Mouse (Mus musculus): ENCODE data around the gene Nsf.

The Nsf gene

GRCm38 (mm10) chr11:103953896-103954292 is at the start of gene Nsf:
TSS of gene Nsf (minus strand) at chr11:103954056.
- in situ Hi-C loops (cut with MseI, MboI), result no loop called here

GRCm38 (mm10) chr11:104003397-104003796 is 49.5 kb upstream of the Nsf start:
- in situ Hi-C loops (cut with MseI, MboI), result no loop called here

- in situ Hi-C loops (cut with MseI, MboI), result no loop called here
Observed at GRCm38 (mm10) chr11:104002191-104002590, 48.3 kb upstream of the Nsf start.

- in situ Hi-C loops (cut with MseI, MboI), result no loop called here
Observed at GRCm38 (mm10) chr11:104001395-104001955, 47.6 kb upstream of the Nsf start.

- in situ Hi-C loops (cut with MseI, MboI), result no loop called here
Observed at GRCm38 (mm10) chr11:104000667-104001394, 47.0 kb upstream of the Nsf start.

- in situ Hi-C loops (cut with MseI, MboI), result loop anchor here in 1 of 2 experiments (5.0 kb wide), 1 partner anchor 174 kb away; no protein-coding TSS in a partner anchor
Observed at GRCm38 (mm10) chr11:103998737-103999136, 44.9 kb upstream of the Nsf start.

GRCm38 (mm10) chr11:103997385-103997784 is 43.5 kb upstream of the Nsf start:
- in situ Hi-C loops (cut with MseI, MboI), result loop anchor here in 1 of 2 experiments (5.0 kb wide), 1 partner anchor 175 kb away; no protein-coding TSS in a partner anchor

GRCm38 (mm10) chr11:103992638-103993037 is 38.8 kb upstream of the Nsf start:
- in situ Hi-C loops (cut with MseI, MboI), result loop anchor here in 1 of 2 experiments (5.0 kb wide), 1 partner anchor 180 kb away; no protein-coding TSS in a partner anchor

GRCm38 (mm10) chr11:103990049-103990557 is 36.2 kb upstream of the Nsf start:
- in situ Hi-C loops (cut with MseI, MboI), result loop anchor here in 1 of 2 experiments (5.0 kb wide), 1 partner anchor 182 kb away; no protein-coding TSS in a partner anchor

- in situ Hi-C loops (cut with MseI, MboI), result no loop called here
Observed at GRCm38 (mm10) chr11:103987423-103987822, 33.6 kb upstream of the Nsf start.

- in situ Hi-C loops (cut with MseI, MboI), result no loop called here
Observed at GRCm38 (mm10) chr11:103984067-103984466, 30.2 kb upstream of the Nsf start.

- in situ Hi-C loops (cut with MseI, MboI), result no loop called here
Observed at GRCm38 (mm10) chr11:103981826-103982225, 28.0 kb upstream of the Nsf start.

GRCm38 (mm10) chr11:103979381-103979780 is 25.5 kb upstream of the Nsf start:
- in situ Hi-C loops (cut with MseI, MboI), result no loop called here

- in situ Hi-C loops (cut with MseI, MboI), result no loop called here
Observed at GRCm38 (mm10) chr11:103970876-103971275, 17.0 kb upstream of the Nsf start.

- in situ Hi-C loops (cut with MseI, MboI), result no loop called here
Observed at GRCm38 (mm10) chr11:103969278-103969677, 15.4 kb upstream of the Nsf start.

GRCm38 (mm10) chr11:103967106-103967735 is 13.4 kb upstream of the Nsf start:
- in situ Hi-C loops (cut with MseI, MboI), result no loop called here

- in situ Hi-C loops (cut with MseI, MboI), result no loop called here
Observed at GRCm38 (mm10) chr11:103956866-103957265, 3.0 kb upstream of the Nsf start.

- in situ Hi-C loops (cut with MseI, MboI), result no loop called here
Observed at GRCm38 (mm10) chr11:103953032-103953895, 592 bp downstream of the Nsf start.

- in situ Hi-C loops (cut with MseI, MboI), result no loop called here
Observed at GRCm38 (mm10) chr11:103952635-103953031, 1.2 kb downstream of the Nsf start.

- in situ Hi-C loops (cut with MseI, MboI), result no loop called here
Observed at GRCm38 (mm10) chr11:103951106-103951505, 2.8 kb downstream of the Nsf start.

GRCm38 (mm10) chr11:103948952-103949351 is 4.9 kb downstream of the Nsf start:
- in situ Hi-C loops (cut with MseI, MboI), result no loop called here

Measured in mouse trophoblast stem cell (cell line).